Mouse (Mus musculus): Measurements from ENCODE around the gene Cox10. TPM values are rescaled to one million over a fixed set of nuclear protein-coding genes. Genes with fewer than 3 reads are reported as not detected.
A peak's percentile ranks its signal among the peaks of the same experiment; 100 is the strongest.

The Cox10 gene
- polyA plus RNA-seq, 1 experiment: 21.8 TPM

GRCm38 (mm10) chr11:63988991-63989860, 90.0 kb downstream of the Cox10 start:
- no peak for TF ChIP-seq CTCF (conservative IDR thresholded peaks at IDR 0.05; ENCODE audit: insufficient read depth, insufficient read length, low read depth, low read length)
- no peak for TF ChIP-seq POLR2A (IDR thresholded peaks at IDR 0.05; ENCODE audit: low read depth, low read length)
- 73% methylated on average over 9 of the region's 9 CpGs for WGBS
- Histone ChIP-seq H3K4me1 (ENCODE audit: control insufficient read depth, insufficient read depth, low read length) (peaks cover 5% of the 10 kb centered on the region; the same call in 1 of the 2 replicates), H3K27me3 (replicated peaks; ENCODE audit: control insufficient read depth, insufficient read depth, low read length) (no peaks in the 10 kb centered on the region), H3K36me3 (ENCODE audit: control insufficient read depth, insufficient read depth, low read length) (no peaks in the 10 kb centered on the region; the same call in 1 of the 2 replicates), H3K27ac (ENCODE audit: insufficient read depth, low read depth, low read length) (0 out of 2 replicates have a peak overlapping the region, but pooled peaks have one; percentile 24), H3K4me3 (ENCODE audit: insufficient read depth, low read depth, low read length) (no peak overlapping the region)
- peak; percentile 21 for DNase-seq

GRCm38 (mm10) chr11:63988031-63988665, 91.1 kb downstream of the Cox10 start:
- Histone ChIP-seq H3K27ac (ENCODE audit: insufficient read depth, low read depth, low read length) (no peak overlapping the region), H3K4me3 (ENCODE audit: insufficient read depth, low read depth, low read length) (no peak overlapping the region), H3K27me3 (replicated peaks; ENCODE audit: control insufficient read depth, insufficient read depth, low read length) (no peaks in the 10 kb centered on the region), H3K4me1 (ENCODE audit: control insufficient read depth, insufficient read depth, low read length) (peaks cover 5% of the 10 kb centered on the region; the same call in 1 of the 2 replicates), H3K36me3 (ENCODE audit: control insufficient read depth, insufficient read depth, low read length) (no peaks in the 10 kb centered on the region)
- peak; percentile 39 for DNase-seq
- TF ChIP-seq CTCF (conservative IDR thresholded peaks at IDR 0.05; ENCODE audit: insufficient read depth, insufficient read length, low read depth, low read length) (no peak), POLR2A (IDR thresholded peaks at IDR 0.05; ENCODE audit: low read depth, low read length) (no peak)
- WGBS: 64% methylated on average over 3 of the region's 3 CpGs

GRCm38 (mm10) chr11:63986710-63987109, 92.6 kb downstream of the Cox10 start:
- DNase-seq: no peak
- 96% methylated on average over 4 of the region's 4 CpGs for WGBS
- Histone ChIP-seq H3K4me1 (ENCODE audit: control insufficient read depth, insufficient read depth, low read length) (peaks cover 5% of the 10 kb centered on the region; the same call in 1 of the 2 replicates), H3K27me3 (replicated peaks; ENCODE audit: control insufficient read depth, insufficient read depth, low read length) (no peaks in the 10 kb centered on the region), H3K36me3 (ENCODE audit: control insufficient read depth, insufficient read depth, low read length) (no peaks in the 10 kb centered on the region), H3K4me3 (ENCODE audit: insufficient read depth, low read depth, low read length) (no peak overlapping the region), H3K27ac (ENCODE audit: insufficient read depth, low read depth, low read length) (no peak overlapping the region)
- TF ChIP-seq POLR2A (IDR thresholded peaks at IDR 0.05; ENCODE audit: low read depth, low read length) (no peak), CTCF (conservative IDR thresholded peaks at IDR 0.05; ENCODE audit: insufficient read depth, insufficient read length, low read depth, low read length) (no peak)

- Histone ChIP-seq H3K4me1 (ENCODE audit: control insufficient read depth, insufficient read depth, low read length) (peaks cover 5% of the 10 kb centered on the region; the same call in 1 of the 2 replicates), H3K27me3 (replicated peaks; ENCODE audit: control insufficient read depth, insufficient read depth, low read length) (no peaks in the 10 kb centered on the region), H3K4me3 (ENCODE audit: insufficient read depth, low read depth, low read length) (no peak overlapping the region), H3K36me3 (ENCODE audit: control insufficient read depth, insufficient read depth, low read length) (no peaks in the 10 kb centered on the region), H3K27ac (ENCODE audit: insufficient read depth, low read depth, low read length) (no peak overlapping the region)
- WGBS: 83% methylated on average over 6 of the region's 6 CpGs
- TF ChIP-seq POLR2A (IDR thresholded peaks at IDR 0.05; ENCODE audit: low read depth, low read length) (no peak), CTCF (conservative IDR thresholded peaks at IDR 0.05; ENCODE audit: insufficient read depth, insufficient read length, low read depth, low read length) (no peak)
- DNase-seq: no peak
Measured at GRCm38 (mm10) chr11:63985481-63985880, 93.8 kb downstream of the Cox10 start.

- TF ChIP-seq CTCF (conservative IDR thresholded peaks at IDR 0.05; ENCODE audit: insufficient read depth, insufficient read length, low read depth, low read length) (no peak), POLR2A (IDR thresholded peaks at IDR 0.05; ENCODE audit: low read depth, low read length) (no peak)
- H3K27me3 ChIP-seq (replicated peaks; ENCODE audit: control insufficient read depth, insufficient read depth, low read length): no peaks in the 10 kb centered on the region
- no peaks in the 10 kb centered on the region for H3K36me3 ChIP-seq (ENCODE audit: control insufficient read depth, insufficient read depth, low read length)
- H3K27ac ChIP-seq (ENCODE audit: insufficient read depth, low read depth, low read length): no peak overlapping the region
- DNase-seq: no peak
- no peak overlapping the region for H3K4me3 ChIP-seq (ENCODE audit: insufficient read depth, low read depth, low read length)
- WGBS: 72% methylated on average over 6 of the region's 6 CpGs
- peaks cover 5% of the 10 kb centered on the region; the same call in 1 of the 2 replicates for H3K4me1 ChIP-seq (ENCODE audit: control insufficient read depth, insufficient read depth, low read length)
Measured at GRCm38 (mm10) chr11:63984622-63985168, 94.6 kb downstream of the Cox10 start.

- DNase-seq: no peak
- Histone ChIP-seq H3K4me3 (ENCODE audit: insufficient read depth, low read depth, low read length) (no peak overlapping the region), H3K4me1 (ENCODE audit: control insufficient read depth, insufficient read depth, low read length) (no peaks in the 10 kb centered on the region), H3K27me3 (replicated peaks; ENCODE audit: control insufficient read depth, insufficient read depth, low read length) (no peaks in the 10 kb centered on the region), H3K36me3 (ENCODE audit: control insufficient read depth, insufficient read depth, low read length) (no peaks in the 10 kb centered on the region), H3K27ac (ENCODE audit: insufficient read depth, low read depth, low read length) (no peak overlapping the region)
- TF ChIP-seq CTCF (conservative IDR thresholded peaks at IDR 0.05; ENCODE audit: insufficient read depth, insufficient read length, low read depth, low read length) (no peak), POLR2A (IDR thresholded peaks at IDR 0.05; ENCODE audit: low read depth, low read length) (no peak)
- 56% methylated on average over 2 of the region's 2 CpGs for WGBS
Measured at GRCm38 (mm10) chr11:63977741-63978140, 101.5 kb downstream of the Cox10 start.

GRCm38 (mm10) chr11:63976775-63977174, 102.5 kb downstream of the Cox10 start:
- Histone ChIP-seq H3K27me3 (replicated peaks; ENCODE audit: control insufficient read depth, insufficient read depth, low read length) (no peaks in the 10 kb centered on the region), H3K4me1 (ENCODE audit: control insufficient read depth, insufficient read depth, low read length) (no peaks in the 10 kb centered on the region), H3K4me3 (ENCODE audit: insufficient read depth, low read depth, low read length) (no peak overlapping the region), H3K27ac (ENCODE audit: insufficient read depth, low read depth, low read length) (no peak overlapping the region), H3K36me3 (ENCODE audit: control insufficient read depth, insufficient read depth, low read length) (no peaks in the 10 kb centered on the region)
- 97% methylated on average over 2 of the region's 2 CpGs for WGBS
- no peak for DNase-seq
- TF ChIP-seq POLR2A (IDR thresholded peaks at IDR 0.05; ENCODE audit: low read depth, low read length) (no peak), CTCF (conservative IDR thresholded peaks at IDR 0.05; ENCODE audit: insufficient read depth, insufficient read length, low read depth, low read length) (no peak)

All from kidney, adult 2 months (tissue).